Comparison of ENCODE assay signal across 27 mouse cellular contexts in the genomic region with DNA sequence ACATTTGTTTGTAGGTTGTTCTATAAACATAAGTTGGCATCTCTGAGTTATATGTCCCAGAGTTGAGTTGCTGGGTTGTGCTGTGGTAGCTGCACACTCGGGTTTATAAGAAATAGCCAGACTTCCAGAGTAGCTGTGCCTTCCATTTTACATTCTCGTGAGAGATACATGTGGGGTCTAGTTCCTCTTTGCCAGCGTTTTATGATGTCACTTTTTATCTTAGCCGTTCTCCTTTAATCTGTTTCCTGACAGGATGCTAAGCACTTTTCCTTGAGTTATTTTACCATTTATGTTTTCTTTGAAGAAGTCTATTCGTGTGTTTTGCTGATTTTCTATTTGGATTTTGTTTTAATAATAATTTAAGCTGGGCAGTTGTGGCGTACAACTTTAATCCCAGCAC. TPM values are rescaled to one million over a fixed set of nuclear protein-coding genes. Genes with fewer than 3 reads are reported as not detected.
DNase-seq lines count a peak whose midpoint lies in the region; ATAC-seq and TF ChIP-seq lines count a peak whose summit lies in the region.
"Had no signal": no experiment of that assay in that cellular context is flagged by ENCODE, and none has a peak within 500 bp of the region (broad histone marks: within the 10 kb centered on the region; RNA-seq: fewer than 3 reads in every experiment).

No protein-coding gene starts in this region.

- TF ChIP-seq POLR2A in CH12.LX (IDR thresholded peaks at IDR 0.05; ENCODE audit: low read depth, low read length): no peak

- 77% methylated on average over 6 of the region's 6 CpGs for WGBS in stomach, postnatal 0 days

- in situ Hi-C loops in CH12.LX (cut with MboI; ENCODE audit: low pct_ligation_motif_present, low pct_unique_long_range_greater_than_20kb, low sequenced_read_pairs): no loop called here

- H3K36me3 ChIP-seq in megakaryocyte, embryonic 14.5 days (replicated peaks; ENCODE audit: low read length): peaks cover 62% of the 10 kb centered on the region
- H3K36me3 ChIP-seq in CH12.LX (replicated peaks in 1 of 2; ENCODE audit: control insufficient read depth in 1 of 2, insufficient read depth in 1 of 2, low read length in 1 of 2): peaks cover 41 to 57% of the 10 kb centered on the region in 2 experiments
- H3K36me3 ChIP-seq in splenic B cell, adult 2 months (ENCODE audit: control insufficient read depth, insufficient read depth, low read length, poor library complexity, severe bottlenecking): peaks cover 10% of the 10 kb centered on the region
- H3K36me3 ChIP-seq in stomach, postnatal 0 days (ENCODE audit: control insufficient read depth, insufficient read depth, low read length): peaks cover 17% of the 10 kb centered on the region; the same call in 1 of the 2 replicates

- peak overlapping the region; percentile 96 for H3K27ac ChIP-seq in CH12.LX (ENCODE audit: insufficient read depth, low read depth)
- H3K27ac ChIP-seq in stomach, postnatal 0 days (replicated peaks): no peak overlapping the region
- H3K27ac ChIP-seq: forebrain, embryonic 10.5 days; forebrain, embryonic 13.5 days; heart, embryonic 15.5 days; hindbrain, embryonic 10.5 days; hindbrain, embryonic 13.5 days; intestine, embryonic 15.5 days had no signal

- H3K4me1 ChIP-seq in megakaryocyte, embryonic 14.5 days: peaks cover 80% of the 10 kb centered on the region
- peaks cover 33 to 71% of the 10 kb centered on the region in 2 experiments for H3K4me1 ChIP-seq in CH12.LX (ENCODE audit: control insufficient read depth in 1 of 2, insufficient read depth in 2 of 2)
- no peaks in the 10 kb centered on the region; the same call in 1 of the 2 replicates for H3K4me1 ChIP-seq in stomach, postnatal 0 days (replicated peaks; ENCODE audit: control insufficient read depth, insufficient read depth)

- peak overlapping the region; percentile 66; the same call in 1 of the 2 replicates for H3K9ac ChIP-seq in CH12.LX (ENCODE audit: insufficient read depth, low read depth)
- H3K9ac ChIP-seq in stomach, postnatal 0 days (ENCODE audit: low read length): no peak overlapping the region
- H3K9ac ChIP-seq: forebrain, embryonic 13.5 days; heart, embryonic 12.5 days; heart, embryonic 15.5 days; hindbrain, embryonic 13.5 days; intestine, embryonic 15.5 days had no signal

- peak overlapping the region; percentile 46 for H3K4me3 ChIP-seq in megakaryocyte, embryonic 14.5 days (replicated peaks)
- peak overlapping the region in 1 of 3 experiments; percentile 99 for H3K4me3 ChIP-seq in CH12.LX (replicated peaks in 1 of 3; ENCODE audit: low read depth in 2 of 3, low read length in 2 of 3, poor library complexity in 1 of 3)
- H3K4me3 ChIP-seq in stomach, postnatal 0 days (ENCODE audit: low read depth, low read length): no peak overlapping the region
- H3K4me3 ChIP-seq: forebrain, embryonic 10.5 days; forebrain, embryonic 13.5 days; heart, embryonic 12.5 days; heart, embryonic 15.5 days; hindbrain, embryonic 10.5 days; hindbrain, embryonic 13.5 days; intestine, embryonic 15.5 days had no signal

- dilution Hi-C loops in CH12.LX (cut with MboI; ENCODE audit: extremely low pct_ligation_motif_present, extremely low pct_unique_long_range_greater_than_20kb, low sequenced_read_pairs): no loop called here

- TF ChIP-seq RAD21 in CH12.LX (IDR thresholded peaks at IDR 0.05; ENCODE audit: low read depth, low read length): no peak

- no peak for TF ChIP-seq EP300 in CH12.LX (IDR thresholded peaks at IDR 0.05; ENCODE audit: low read length)
- no peak for TF ChIP-seq EP300 in stomach, postnatal 0 days (optimal IDR thresholded peaks at IDR 0.05)

- H3K79me2 ChIP-seq in CH12.LX (replicated peaks; ENCODE audit: control insufficient read depth, extremely low read depth, insufficient read depth, poor library complexity, severe bottlenecking): peaks cover 72% of the 10 kb centered on the region

- H3K4me2 ChIP-seq in CH12.LX (ENCODE audit: insufficient read depth, low read depth, poor library complexity, severe bottlenecking): peak overlapping the region; percentile 73
- H3K4me2 ChIP-seq in stomach, postnatal 0 days (replicated peaks; ENCODE audit: low read depth): no peak overlapping the region
- H3K4me2 ChIP-seq: forebrain, embryonic 13.5 days; heart, embryonic 12.5 days; heart, embryonic 15.5 days; hindbrain, embryonic 13.5 days; intestine, embryonic 15.5 days had no signal

- no peaks in the 10 kb centered on the region for H3K27me3 ChIP-seq in megakaryocyte, embryonic 14.5 days (replicated peaks)
- H3K27me3 ChIP-seq in CH12.LX (replicated peaks): no peaks in the 10 kb centered on the region
- no peaks in the 10 kb centered on the region for H3K27me3 ChIP-seq in splenic B cell, adult 2 months (ENCODE audit: control insufficient read depth, insufficient read depth, low read length, poor library complexity, severe bottlenecking)
- no peaks in the 10 kb centered on the region for H3K27me3 ChIP-seq in stomach, postnatal 0 days (ENCODE audit: control insufficient read depth, insufficient read depth, low read length)
- H3K27me3 ChIP-seq: forebrain, embryonic 13.5 days; heart, embryonic 12.5 days; heart, embryonic 15.5 days; hindbrain, embryonic 13.5 days; intestine, embryonic 15.5 days had no signal

- no peaks in the 10 kb centered on the region for H3K9me3 ChIP-seq in megakaryocyte, embryonic 14.5 days
- no peaks in the 10 kb centered on the region for H3K9me3 ChIP-seq in CH12.LX (replicated peaks; ENCODE audit: low read length)
- H3K9me3 ChIP-seq in stomach, postnatal 0 days (ENCODE audit: control insufficient read depth, low read length): no peaks in the 10 kb centered on the region
- H3K9me3 ChIP-seq: forebrain, embryonic 10.5 days; forebrain, embryonic 13.5 days; G1E; heart, embryonic 12.5 days; heart, embryonic 15.5 days; hindbrain, embryonic 10.5 days; hindbrain, embryonic 13.5 days; intestine, embryonic 15.5 days had no signal

- DNase-seq in CH12.LX (ENCODE audit: extremely low read depth): peak; percentile 56
- peak; percentile 77 for DNase-seq in MEL-GATA-1-ER (ENCODE audit: extremely low read depth, low read depth)
- DNase-seq in splenic B cell, adult 2 months (ENCODE audit: low read depth, low spot score): peak; percentile 28
- no peak for DNase-seq in stomach, postnatal 0 days (ENCODE audit: low spot score)
- no peak for DNase-seq in embryo, embryonic 9.5 days (ENCODE audit: extremely low spot score)
- DNase-seq: adrenal gland, adult 8-10 months; adrenal gland, postnatal 25 days; cerebellum, adult 9-11 months; cerebellum, postnatal 25 days; embryo, embryonic 11 days; gastrocnemius, postnatal 25 days; heart, adult 18-20 months; heart, postnatal 10 days; heart, postnatal 36 days had no signal

- ATAC-seq in megakaryocyte, adult 5-6 weeks (ENCODE audit: poor library complexity, severe bottlenecking): no peak
- no peak for ATAC-seq in stomach, postnatal 0 days (ENCODE audit: low FRiP score, low TSS enrichment)
- ATAC-seq: activated CD4-positive, CD25-positive, alpha-beta regulatory T cell, adult 4 months; forebrain, embryonic 13.5 days; forebrain, embryonic 16.5 days; hindbrain, embryonic 16.5 days; intestine, embryonic 15.5 days had no signal

- no peak for TF ChIP-seq CTCF in CH12.LX (conservative IDR thresholded peaks at IDR 0.05 in 1 of 2, IDR thresholded peaks at IDR 0.05 in 1 of 2; ENCODE audit: low read depth in 2 of 2, low read length in 2 of 2)
- TF ChIP-seq CTCF in stomach, postnatal 0 days (IDR thresholded peaks at IDR 0.05; ENCODE audit: low read depth): no peak

TF ChIP-seq in CH12.LX, 34 proteins besides CTCF, POLR2A, EP300 and RAD21:
- no peak for TF ChIP-seq MAFK (IDR thresholded peaks at IDR 0.05; ENCODE audit: insufficient replicate concordance, low read length)
- TF ChIP-seq TBP (conservative IDR thresholded peaks at IDR 0.05; ENCODE audit: low read depth, low read length): 0 out of 2 replicates have a peak, but pooled peaks have one; percentile 65

RNA-seq across cellular contexts. Expression of gene Zmiz2, which starts 4.0 kb away (rescaled TPM):
- polyA plus RNA-seq in megakaryocyte, embryonic 14.5 days (2012; ENCODE audit: insufficient read depth, low replicate concordance): 225 and 608 TPM in 2 replicates
- total RNA-seq in megakaryocyte, adult 5-6 weeks (2015): 37.8 and 39.0 TPM in 2 replicates
- total RNA-seq in megakaryocyte, adult 5-6 weeks (2017): 7.9 and 12.6 TPM in 2 replicates
- 33.1 and 46.3 TPM in 2 replicates for total RNA-seq in CH12.LX (2012; rRNA removed)
- 8.5 and 10.6 TPM in 2 replicates for total RNA-seq in CH12.LX (2014; rRNA removed)
- polyA plus RNA-seq in CH12.LX (2012; ENCODE audit: insufficient read length, low read depth): 197 and 238 TPM in 2 replicates
- 7.1 and 8.7 TPM in 2 replicates for polyA plus RNA-seq in stomach, postnatal 0 days (2015; fragmentation: Nextera tagmentation; extraction: Ambion mirVana)

RNA-seq across cellular contexts. Expression of gene Ppia, which starts 22.4 kb away (rescaled TPM):
- 18.2 and 172 TPM in 2 replicates for polyA plus RNA-seq in megakaryocyte, embryonic 14.5 days (2012; ENCODE audit: insufficient read depth, low replicate concordance)
- total RNA-seq in megakaryocyte, adult 5-6 weeks (2015): 3,541 and 3,784 TPM in 2 replicates
- 1,457 and 1,607 TPM in 2 replicates for total RNA-seq in megakaryocyte, adult 5-6 weeks (2017)
- total RNA-seq in CH12.LX (2012; rRNA removed) (8,867 and 10,240 TPM in 2 replicates), CH12.LX (2014; rRNA removed) (9,428 and 9,904 TPM in 2 replicates)
- 5,045 and 5,764 TPM in 2 replicates for polyA plus RNA-seq in CH12.LX (2012; ENCODE audit: insufficient read length, low read depth)
- polyA plus RNA-seq in stomach, postnatal 0 days (2015; fragmentation: Nextera tagmentation; extraction: Ambion mirVana): 4,199 and 4,786 TPM in 2 replicates

RNA-seq across cellular contexts. Expression of gene H2afv, which starts 51.4 kb away (rescaled TPM):
- 23.2 and 32.7 TPM in 2 replicates for polyA plus RNA-seq in megakaryocyte, embryonic 14.5 days (2012; ENCODE audit: insufficient read depth, low replicate concordance)
- 235 and 240 TPM in 2 replicates for total RNA-seq in megakaryocyte, adult 5-6 weeks (2015)
- 173 and 184 TPM in 2 replicates for total RNA-seq in megakaryocyte, adult 5-6 weeks (2017)
- total RNA-seq in CH12.LX (2012; rRNA removed): 51.4 and 73.2 TPM in 2 replicates
- 37.8 and 46.6 TPM in 2 replicates for total RNA-seq in CH12.LX (2014; rRNA removed)
- 63.7 and 67.6 TPM in 2 replicates for polyA plus RNA-seq in CH12.LX (2012; ENCODE audit: insufficient read length, low read depth)
- 187 and 198 TPM in 2 replicates for polyA plus RNA-seq in stomach, postnatal 0 days (2015; fragmentation: Nextera tagmentation; extraction: Ambion mirVana)

Comparison
In these comparisons a context has a peak if more than half of its experiments do, and no peak if none do; other contexts are left out.
1. DNase-seq: peak in CH12.LX (single experiment), MEL-GATA-1-ER (single experiment) and splenic B cell, adult 2 months (single experiment); none in stomach, postnatal 0 days (single experiment) and embryo, embryonic 9.5 days (single experiment).
2. RNA of gene Zmiz2, which starts 4.0 kb away (polyA plus RNA-seq): 197 to 238 TPM in CH12.LX and 225 to 608 TPM in megakaryocyte, embryonic 14.5 days; 7.1 to 8.7 TPM in stomach, postnatal 0 days; every median in the first group is over 10 times any median in the second.
3. RNA of gene Ppia, which starts 22.4 kb away (polyA plus RNA-seq): 5,045 to 5,764 TPM in CH12.LX and 4,199 to 4,786 TPM in stomach, postnatal 0 days; 18.2 to 172 TPM in megakaryocyte, embryonic 14.5 days; every median in the first group is over 10 times any median in the second.